Mouse (Mus musculus) bone marrow, adult 2 months (tissue): ENCODE data around the gene Cul7.

Source experiments
- CTCF ChIP-seq: fragments of 200-500 bp; IDR thresholded peaks from 2 replicates; pipeline ENCODE4 v1.5.1; 2011; ENCODE audit warnings: low read length, control low read depth; ENCODE audit not compliant: control insufficient read depth, insufficient read depth
- POLR2A ChIP-seq: fragments of 200-500 bp; IDR thresholded peaks from 2 replicates; pipeline ENCODE4 v1.6.1; 2011; ENCODE audit warnings: low read depth, mild to moderate bottlenecking, control low read depth, low read length, borderline replicate concordance; ENCODE audit not compliant: control insufficient read depth

- TF ChIP-seq CTCF (no peak), POLR2A (no peak)
Observed at GRCm38 (mm10) chr17:46699245-46699644, 49.1 kb downstream of the Cul7 start.
